Mouse (Mus musculus) ES-E14 (cell line): ENCODE measurements around the gene Mrpl33.

Experiments used
- CHD2 ChIP-seq: IDR thresholded peaks from 2 replicates; pipeline ENCODE4 v1.6.1; 2014; ENCODE audit warnings: mild to moderate bottlenecking, low read depth, low read length, inconsistent platforms
- HCFC1 ChIP-seq: IDR thresholded peaks from 2 replicates; pipeline ENCODE4 v1.6.1; 2012; ENCODE audit warnings: low read length, inconsistent platforms, borderline replicate concordance; ENCODE audit not compliant: insufficient read depth
- MAFK ChIP-seq: IDR thresholded peaks from 2 replicates; pipeline ENCODE4 v1.6.1; 2014; ENCODE audit warnings: mild to moderate bottlenecking, low read depth, low read length, inconsistent platforms; ENCODE audit not compliant: insufficient read depth
- ZC3H11A ChIP-seq: IDR thresholded peaks from 2 replicates; pipeline ENCODE4 v1.6.1; 2012; ENCODE audit warnings: low read depth, mild to moderate bottlenecking, inconsistent platforms, low read length, borderline replicate concordance
- ZNF384 ChIP-seq: IDR thresholded peaks from 2 replicates; pipeline ENCODE4 v1.6.1; 2012; ENCODE audit warnings: low read depth, low read length, inconsistent platforms

DNA sequence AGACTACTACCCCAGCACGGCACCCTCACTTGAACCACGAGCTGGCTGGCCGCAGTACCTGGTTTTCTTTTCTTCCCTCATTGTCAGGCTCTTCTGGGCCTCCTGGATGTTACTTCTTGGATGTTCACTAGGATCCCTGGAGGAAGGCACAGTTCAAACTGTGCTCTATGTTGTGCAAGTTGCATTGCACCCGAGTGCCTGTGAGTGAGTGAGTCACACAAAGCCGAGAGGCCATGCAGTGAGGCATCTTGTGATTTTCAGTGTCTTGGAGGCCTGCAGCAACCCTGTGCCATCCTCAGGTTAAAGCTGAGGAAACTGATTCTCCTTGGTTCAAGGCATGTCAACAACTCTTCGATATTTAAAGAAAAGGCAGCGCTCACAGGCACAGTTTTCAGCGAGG lies 31.8 kb downstream of the Mrpl33 start:
- no peak for TF ChIP-seq ZNF384
- TF ChIP-seq ZC3H11A: no peak
- no peak for TF ChIP-seq CHD2
- TF ChIP-seq MAFK: no peak
- TF ChIP-seq HCFC1: no peak
